Mouse (Mus musculus) erythroblast, embryonic 14.5 days (primary cell): ENCODE measurements around the gene Ltbp1.

ENCODE experiments used
- GATA1 ChIP-seq: IDR thresholded peaks from 2 replicates; pipeline ENCODE4 v1.6.1; 2012; ENCODE audit warnings: low read length, inconsistent platforms, mixed read lengths
- TAL1 ChIP-seq: IDR thresholded peaks from 3 replicates; pipeline ENCODE4 v1.6.1; 2012; ENCODE audit warnings: low read length, inconsistent platforms, mixed read lengths

DNA sequence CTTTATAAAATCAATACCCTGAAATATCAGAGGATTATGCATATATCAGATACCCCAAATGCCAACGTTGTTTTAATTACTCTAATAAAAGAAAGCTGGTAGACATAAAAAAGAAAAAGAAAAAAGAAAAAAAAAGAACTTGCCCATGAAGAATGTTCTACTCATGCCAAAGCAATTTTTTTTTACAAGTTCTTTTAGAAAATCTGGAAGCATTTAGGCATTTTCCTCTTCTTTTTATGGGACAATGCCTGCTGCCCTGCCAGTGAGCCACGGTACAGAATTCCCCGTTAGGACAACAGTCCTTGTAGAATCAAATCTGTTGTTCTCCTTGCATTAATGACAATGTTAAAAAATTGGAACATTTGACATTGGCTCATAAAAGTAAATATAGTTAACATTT, 234.2 kb downstream of the Ltbp1 start:
- no peak for TF ChIP-seq TAL1
- TF ChIP-seq GATA1: no peak
